Mouse (Mus musculus) heart, embryonic 11.5 days (tissue): ENCODE results near the gene Gm1123. TPM values are rescaled to one million over a fixed set of nuclear protein-coding genes. Genes with fewer than 3 reads are reported as not detected.

Source experiments
- ATAC-seq: fragments of 200-750 bp; cut with Nextera tagmentation; replicated peaks from 2 replicates; pipeline ENCODE4 v1.8.0; 2017; ENCODE audit warnings: moderate library complexity; ENCODE audit not compliant: insufficient number of reproducible peaks, low FRiP score, low TSS enrichment
- H3K27ac ChIP-seq: fragments of 300-500 bp; sonication (generic); 2 replicates; pipeline ENCODE4 v1.5.1; 2014; ENCODE audit warnings: mild to moderate bottlenecking, low read depth, low read length
- H3K27me3 ChIP-seq: fragments of 300-500 bp; sonication (generic); 2 replicates; pipeline ENCODE4 v1.6.1; 2014; ENCODE audit warnings: mild to moderate bottlenecking, low read length, mixed read lengths; ENCODE audit not compliant: control insufficient read depth, insufficient read depth
- H3K36me3 ChIP-seq: fragments of 300-500 bp; sonication (generic); 2 replicates; pipeline ENCODE4 v1.6.1; 2014; ENCODE audit warnings: mild to moderate bottlenecking, low read length, moderate library complexity, mixed read lengths; ENCODE audit not compliant: control insufficient read depth, insufficient read depth
- H3K4me1 ChIP-seq: fragments of 300-500 bp; sonication (generic); 2 replicates; pipeline ENCODE4 v1.6.1; 2014; ENCODE audit warnings: low read length; ENCODE audit not compliant: control insufficient read depth, insufficient read depth
- H3K4me2 ChIP-seq: fragments of 300-500 bp; sonication (generic); 2 replicates; pipeline ENCODE4 v1.6.1; 2014; ENCODE audit warnings: mild to moderate bottlenecking, moderate library complexity
- H3K4me3 ChIP-seq: fragments of 300-500 bp; sonication (generic); 2 replicates; pipeline ENCODE4 v1.5.1; 2014; ENCODE audit warnings: low read depth, low read length
- H3K9ac ChIP-seq: fragments of 300-500 bp; sonication (generic); 2 replicates; pipeline ENCODE4 v1.6.1; 2014; ENCODE audit warnings: mild to moderate bottlenecking, low read depth, low read length, moderate library complexity
- H3K9me3 ChIP-seq: fragments of 300-500 bp; sonication (generic); replicated peaks from 2 replicates; pipeline ENCODE4 v1.6.1; 2016; ENCODE audit warnings: low read length; ENCODE audit not compliant: control insufficient read depth
- WGBS: fragments of 180-500 bp; shearing (Covaris S2); extraction: QIAGEN DNeasy Blood & Tissue Kit; methylation state at CpG from one replicate; pipeline ENCODE4 v1.1.7; 2014; ENCODE audit not compliant: insufficient replicate concordance; 5-methylcytosine and 5-hydroxymethylcytosine counted together
- polyA plus RNA-seq: library from polyadenylated mRNA; unstranded; fragments of >200 nt; fragmentation: Nextera tagmentation; extraction: Ambion mirVana; gene quantifications from 2 replicates; pipeline ENCODE4 v1.2.1, GENCODE M21; 2014

Gm1123 gene
- polyA plus RNA-seq, 1 experiment from 2014 or later = 0.10 TPM

DNA sequence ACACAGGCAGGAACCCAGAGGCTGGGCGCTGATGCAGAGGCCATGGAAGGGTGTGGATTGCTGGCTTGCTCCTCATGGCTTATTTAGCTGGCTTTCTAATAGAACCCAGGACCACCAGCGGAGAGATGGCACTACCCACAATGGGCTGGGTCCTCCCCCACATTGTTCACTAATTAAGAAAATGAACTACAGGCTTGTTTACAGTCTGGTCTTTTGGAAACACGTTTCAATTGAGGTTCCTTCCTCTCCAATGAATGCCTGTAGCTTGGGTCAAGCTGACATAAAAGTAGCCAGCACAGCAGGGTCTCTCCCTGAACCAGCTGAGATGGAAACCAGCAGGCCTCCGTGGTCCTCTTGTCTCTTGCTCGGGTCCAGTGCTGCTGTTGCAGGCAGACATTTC is 14.3 kb downstream of the Gm1123 start:
- H3K27ac ChIP-seq = no peak overlapping the region
- ATAC-seq = no peak
- H3K9me3 ChIP-seq = no peaks in the 10 kb centered on the region
- no peaks in the 10 kb centered on the region for H3K4me1 ChIP-seq
- H3K4me2 ChIP-seq = no peak overlapping the region
- H3K36me3 ChIP-seq = no peaks in the 10 kb centered on the region
- H3K9ac ChIP-seq = no peak overlapping the region
- no peaks in the 10 kb centered on the region for H3K27me3 ChIP-seq
- H3K4me3 ChIP-seq = no peak overlapping the region
- 56% methylated on average over 5 of the region's 5 CpGs for WGBS

DNA sequence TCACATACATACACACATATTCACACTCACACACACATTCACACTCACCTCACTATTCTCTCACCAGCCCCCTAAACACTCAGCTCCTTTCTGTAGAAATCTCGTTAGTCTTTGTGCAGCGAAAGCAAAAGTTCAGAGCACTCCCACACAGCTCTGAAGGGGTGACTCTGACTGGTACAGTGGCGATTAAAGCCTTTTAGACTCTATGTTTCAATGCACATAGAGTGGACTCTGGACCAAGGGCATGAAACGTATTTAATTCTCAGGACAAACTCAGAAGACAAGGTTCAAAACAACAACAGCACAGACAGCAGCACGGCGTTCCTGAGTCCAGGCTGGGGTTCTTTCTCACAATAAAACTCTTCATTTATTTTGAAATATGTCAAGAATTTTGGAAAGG is 17.8 kb downstream of the Gm1123 start:
- H3K27me3 ChIP-seq = no peaks in the 10 kb centered on the region
- H3K27ac ChIP-seq = no peak overlapping the region
- no peak for ATAC-seq
- H3K9me3 ChIP-seq = no peaks in the 10 kb centered on the region
- no peak overlapping the region for H3K4me2 ChIP-seq
- no peak overlapping the region for H3K9ac ChIP-seq
- H3K36me3 ChIP-seq = no peaks in the 10 kb centered on the region
- no peak overlapping the region for H3K4me3 ChIP-seq
- no peaks in the 10 kb centered on the region for H3K4me1 ChIP-seq
- 70% methylated on average over 6 of the region's 6 CpGs for WGBS

DNA sequence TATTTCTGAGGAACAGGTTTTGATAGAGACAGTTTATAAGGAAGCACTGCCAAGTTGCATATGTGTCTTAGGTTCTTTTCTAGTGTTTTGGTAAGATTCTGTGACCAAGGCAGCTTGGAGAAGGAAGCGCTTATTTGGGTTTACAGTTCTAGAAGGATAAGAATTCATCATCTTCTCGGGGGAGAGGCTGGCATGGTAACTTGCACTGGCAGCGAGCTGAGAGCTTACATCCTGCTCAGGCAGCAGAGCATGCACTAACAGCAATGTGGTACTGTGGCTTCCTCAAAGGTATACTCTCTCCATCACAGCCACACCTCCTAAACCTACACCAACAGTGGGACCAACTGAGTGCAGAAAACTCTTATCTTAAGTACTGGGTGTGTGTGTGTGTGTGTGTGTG is 18.8 kb downstream of the Gm1123 start:
- 73% methylated on average over 3 of the region's 3 CpGs for WGBS
- H3K27me3 ChIP-seq = no peaks in the 10 kb centered on the region
- H3K9me3 ChIP-seq = no peaks in the 10 kb centered on the region
- no peak for ATAC-seq
- H3K4me3 ChIP-seq = no peak overlapping the region
- no peaks in the 10 kb centered on the region for H3K36me3 ChIP-seq
- H3K4me1 ChIP-seq = no peaks in the 10 kb centered on the region
- no peak overlapping the region for H3K9ac ChIP-seq
- no peak overlapping the region for H3K27ac ChIP-seq
- H3K4me2 ChIP-seq = no peak overlapping the region

DNA sequence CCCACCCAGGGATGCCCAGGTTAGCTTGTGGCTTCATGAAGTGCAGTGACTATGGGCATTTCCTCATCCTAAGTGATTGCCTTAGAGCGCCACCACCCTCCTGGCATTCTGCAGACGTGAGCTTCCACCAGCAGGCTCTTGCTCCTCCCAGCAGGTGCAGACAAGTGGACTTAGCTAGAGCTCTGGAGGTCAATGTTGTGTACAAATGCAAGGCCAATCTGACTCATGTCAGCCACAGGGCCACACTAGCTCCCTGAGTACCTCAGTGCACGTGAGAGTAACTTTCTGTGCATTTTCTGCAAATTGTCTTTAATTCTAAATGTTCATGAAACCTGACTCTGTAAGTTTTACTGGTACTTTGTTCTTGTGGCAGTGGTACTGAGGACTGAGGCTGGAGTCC is 19.2 kb downstream of the Gm1123 start:
- no peaks in the 10 kb centered on the region for H3K9me3 ChIP-seq
- no peak overlapping the region for H3K4me2 ChIP-seq
- H3K36me3 ChIP-seq = no peaks in the 10 kb centered on the region
- no peak overlapping the region for H3K9ac ChIP-seq
- H3K4me1 ChIP-seq = no peaks in the 10 kb centered on the region
- no peak for ATAC-seq
- no peak overlapping the region for H3K27ac ChIP-seq
- WGBS = 55% methylated on average over 3 of the region's 3 CpGs
- no peaks in the 10 kb centered on the region for H3K27me3 ChIP-seq
- no peak overlapping the region for H3K4me3 ChIP-seq

DNA sequence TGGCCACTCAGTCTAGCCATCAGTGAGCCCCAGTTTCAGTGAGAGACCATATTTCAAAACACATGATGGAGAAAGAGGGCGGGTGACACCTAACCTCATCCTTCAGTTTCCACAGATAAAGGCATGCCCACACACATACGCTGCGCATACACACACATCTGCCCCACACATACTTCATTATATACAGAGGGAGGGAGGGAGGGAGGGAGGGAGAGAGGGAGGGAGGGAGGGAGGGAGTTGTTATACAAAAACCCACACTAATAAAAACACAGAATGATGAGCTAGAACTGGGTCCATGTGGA is 25.7 kb downstream of the Gm1123 start:
- H3K27ac ChIP-seq = no peak overlapping the region
- ATAC-seq = no peak
- H3K4me1 ChIP-seq = 0 out of 2 replicates have a peak, but pooled peaks cover 2% of the 10 kb centered on the region
- H3K36me3 ChIP-seq = no peaks in the 10 kb centered on the region
- WGBS = 76% methylated on average over 2 of the region's 3 CpGs
- no peaks in the 10 kb centered on the region for H3K27me3 ChIP-seq
- no peak overlapping the region for H3K4me3 ChIP-seq
- H3K4me2 ChIP-seq = no peak overlapping the region
- no peaks in the 10 kb centered on the region for H3K9me3 ChIP-seq
- no peak overlapping the region for H3K9ac ChIP-seq

DNA sequence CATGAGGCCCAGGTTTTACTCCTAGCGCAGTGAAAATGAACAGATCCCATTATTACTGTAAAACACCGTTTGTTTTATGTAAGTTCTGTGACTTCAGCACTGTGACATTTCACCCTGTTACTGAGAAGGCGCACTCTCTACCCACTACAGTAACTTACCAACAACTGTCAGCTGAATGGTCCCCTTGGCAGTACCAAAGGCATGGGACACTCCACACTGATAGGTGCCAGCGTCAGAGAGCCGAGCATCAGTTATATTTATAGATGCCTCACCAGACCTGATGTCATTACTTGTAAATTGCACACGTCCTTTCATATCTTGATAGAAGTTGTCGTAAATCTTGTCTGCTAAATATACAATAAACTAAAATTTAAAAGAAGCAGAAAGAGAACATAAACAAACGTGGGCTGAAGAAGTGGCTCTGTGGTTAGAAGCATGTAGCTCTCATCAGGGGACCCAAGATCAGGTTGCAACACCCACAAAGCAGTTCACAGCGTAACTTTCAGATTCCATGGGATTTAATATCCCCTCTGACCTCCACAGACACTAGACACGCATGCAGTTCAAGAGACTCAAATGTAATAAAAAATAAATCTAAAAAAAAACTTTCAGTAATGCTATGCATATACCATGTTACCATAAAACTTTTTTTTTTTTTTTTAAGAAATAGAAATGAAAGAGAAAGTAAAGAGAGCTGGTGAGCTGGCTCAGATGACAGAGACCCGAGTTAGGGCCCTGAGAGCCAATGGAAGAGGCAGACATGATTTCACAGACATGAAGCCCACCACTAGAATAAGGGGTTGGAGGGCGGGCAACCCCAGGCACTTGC is 26.2 kb downstream of the Gm1123 start:
- H3K4me2 ChIP-seq = no peak overlapping the region
- H3K36me3 ChIP-seq = no peaks in the 10 kb centered on the region
- H3K27ac ChIP-seq = no peak overlapping the region
- H3K4me3 ChIP-seq = no peak overlapping the region
- no peaks in the 10 kb centered on the region for H3K9me3 ChIP-seq
- WGBS = 72% methylated on average over 12 of the region's 12 CpGs
- no peak for ATAC-seq
- H3K4me1 ChIP-seq = 0 out of 2 replicates have a peak, but pooled peaks cover 2% of the 10 kb centered on the region
- no peak overlapping the region for H3K9ac ChIP-seq
- H3K27me3 ChIP-seq = no peaks in the 10 kb centered on the region

DNA sequence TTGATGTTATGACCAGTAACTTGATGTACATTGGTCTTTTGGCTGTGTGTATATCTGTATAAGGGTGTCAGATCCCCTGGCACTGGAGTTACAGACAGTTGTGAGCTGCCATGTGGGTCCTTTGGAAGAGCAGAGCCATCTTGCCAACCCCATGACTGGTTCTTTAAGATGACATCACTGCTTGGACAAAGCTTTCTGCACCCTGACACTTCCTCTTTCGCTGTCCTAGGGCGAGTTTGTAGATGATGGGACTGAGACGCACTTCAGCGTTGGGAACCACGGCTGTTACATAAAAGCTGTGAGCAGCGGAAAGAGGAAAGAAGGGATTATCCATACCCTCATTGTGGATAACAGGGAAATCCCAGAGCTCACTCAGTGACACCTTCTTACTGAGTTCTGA is 34.2 kb downstream of the Gm1123 start:
- WGBS = 89% methylated on average over 6 of the region's 6 CpGs
- Histone ChIP-seq H3K4me3 (no peak overlapping the region), H3K4me1 (no peaks in the 10 kb centered on the region), H3K9me3 (no peaks in the 10 kb centered on the region), H3K27ac (no peak overlapping the region), H3K36me3 (no peaks in the 10 kb centered on the region; the same call in 1 of the 2 replicates), H3K4me2 (no peak overlapping the region), H3K27me3 (no peaks in the 10 kb centered on the region), H3K9ac (no peak overlapping the region)
- ATAC-seq = no peak

DNA sequence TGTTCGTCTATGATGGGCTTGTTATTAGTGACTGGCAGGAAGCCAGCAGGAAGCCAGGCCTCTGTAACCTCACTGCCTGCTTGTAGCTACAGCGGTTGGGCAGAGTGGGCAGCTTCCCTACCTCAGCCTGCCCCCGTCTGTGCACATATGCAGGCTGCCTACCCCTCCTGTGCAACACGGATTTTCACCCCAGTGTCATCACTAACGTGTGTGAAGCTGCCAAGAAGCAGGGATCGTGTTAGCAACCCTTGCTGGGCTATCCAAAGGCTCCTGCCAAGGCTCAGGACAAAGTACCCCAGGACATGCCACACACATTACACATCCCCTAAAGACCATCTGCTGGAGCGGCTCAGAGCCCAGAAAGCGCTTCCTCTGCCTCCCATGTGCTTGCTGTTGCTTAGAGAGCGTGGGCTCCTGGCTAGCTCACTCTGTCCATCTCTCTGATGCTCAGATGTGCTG is 35.6 kb downstream of the Gm1123 start:
- Histone ChIP-seq H3K27ac (no peak overlapping the region), H3K4me1 (no peaks in the 10 kb centered on the region), H3K9ac (no peak overlapping the region), H3K4me2 (no peak overlapping the region), H3K36me3 (peaks cover 2% of the 10 kb centered on the region; the same call in 1 of the 2 replicates), H3K27me3 (no peaks in the 10 kb centered on the region), H3K4me3 (no peak overlapping the region), H3K9me3 (no peaks in the 10 kb centered on the region)
- 71% methylated on average over 9 of the region's 9 CpGs for WGBS
- ATAC-seq = no peak

DNA sequence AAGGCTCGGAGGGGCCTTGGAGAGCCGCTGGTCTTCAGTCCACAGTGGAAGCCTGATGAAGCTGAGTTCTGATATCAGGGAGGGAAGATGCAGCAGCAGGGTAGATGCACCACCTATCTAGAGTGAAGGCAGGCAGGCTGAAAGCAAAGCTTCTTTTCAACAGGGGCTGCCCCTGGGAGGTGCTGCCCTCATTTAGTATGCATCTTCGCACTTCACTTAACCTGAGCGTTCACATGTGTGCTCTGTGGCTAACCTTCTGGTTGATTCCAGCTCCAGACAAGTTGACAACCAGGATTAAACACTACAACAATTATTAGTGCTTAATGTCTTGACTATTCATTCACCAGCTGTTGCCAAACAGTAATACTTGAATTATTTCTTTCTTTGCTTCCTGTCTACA is 41.4 kb downstream of the Gm1123 start:
- Histone ChIP-seq H3K4me2 (no peak overlapping the region), H3K27me3 (no peaks in the 10 kb centered on the region), H3K4me3 (no peak overlapping the region), H3K4me1 (no peaks in the 10 kb centered on the region), H3K27ac (no peak overlapping the region), H3K9ac (no peak overlapping the region), H3K9me3 (no peaks in the 10 kb centered on the region), H3K36me3 (peaks cover 2% of the 10 kb centered on the region; the same call in 1 of the 2 replicates)
- ATAC-seq = no peak
- WGBS = 92% methylated on average over 4 of the region's 4 CpGs
